Mouse (Mus musculus) cerebellum, adult 11-12 months (tissue): ENCODE data around the gene Abcc3.
A peak's percentile ranks its signal among the peaks of the same experiment; 100 is the strongest.

Source experiments
- DNase-seq: peaks from one replicate; pipeline ENCODE4 v3.0.0; 2022

Gene Abcc3

GRCm38 (mm10) chr11:94392672-94393109 is at the start of gene Abcc3:
Gene Abcc3, minus strand, starts transcription at chr11:94392997.
- DNase-seq, result no peak

- no peak for DNase-seq
Observed at GRCm38 (mm10) chr11:94441752-94442151, 49.0 kb upstream of the Abcc3 start.

DNA sequence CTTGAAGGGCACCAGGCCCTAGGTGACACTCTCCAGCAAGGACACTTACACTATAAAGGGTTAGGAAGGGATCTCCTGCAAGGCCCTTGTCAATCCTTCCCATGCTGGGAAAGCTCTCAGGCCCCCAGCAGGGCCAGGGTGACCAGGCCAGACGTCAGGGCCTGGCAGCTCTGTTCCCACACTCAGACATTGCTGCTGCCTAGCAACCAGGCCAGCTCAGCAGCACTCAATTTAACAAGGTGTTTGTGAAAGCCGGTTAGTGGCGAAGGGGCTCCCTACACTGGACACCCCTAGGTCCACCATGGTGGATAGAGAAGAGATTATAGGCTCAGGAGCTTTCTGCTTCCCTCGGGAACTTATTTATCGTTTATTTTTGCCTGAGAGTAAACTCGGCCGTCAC is 48.3 kb upstream of the Abcc3 start:
- no peak for DNase-seq

DNA sequence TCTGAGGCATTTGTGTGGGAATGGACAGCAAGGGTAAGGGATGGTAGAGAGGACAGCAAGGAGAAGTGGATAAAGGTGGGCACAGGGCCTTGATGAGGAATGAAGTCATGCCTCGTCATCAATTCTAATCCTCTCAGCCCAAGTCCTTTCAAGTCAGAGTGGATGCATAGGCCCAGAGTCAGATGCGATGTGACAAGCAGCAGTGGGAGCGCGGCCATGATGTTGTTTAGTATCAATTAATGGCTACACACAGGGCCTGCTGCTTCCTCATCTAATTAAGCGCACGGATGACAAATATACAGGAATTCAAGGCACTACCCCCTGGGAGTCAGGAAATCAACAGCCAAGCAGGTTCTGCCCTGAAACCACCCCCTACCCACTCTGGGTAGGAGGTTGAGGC is 47.6 kb upstream of the Abcc3 start:
- DNase-seq, result no peak

- no peak for DNase-seq
Observed at GRCm38 (mm10) chr11:94429011-94429651, 36.3 kb upstream of the Abcc3 start.

GRCm38 (mm10) chr11:94428091-94428835 is 35.5 kb upstream of the Abcc3 start:
- DNase-seq, result no peak

- DNase-seq, result no peak
Observed at GRCm38 (mm10) chr11:94425656-94426055, 32.9 kb upstream of the Abcc3 start.

- no peak for DNase-seq
Observed at GRCm38 (mm10) chr11:94425215-94425614, 32.4 kb upstream of the Abcc3 start.

DNA sequence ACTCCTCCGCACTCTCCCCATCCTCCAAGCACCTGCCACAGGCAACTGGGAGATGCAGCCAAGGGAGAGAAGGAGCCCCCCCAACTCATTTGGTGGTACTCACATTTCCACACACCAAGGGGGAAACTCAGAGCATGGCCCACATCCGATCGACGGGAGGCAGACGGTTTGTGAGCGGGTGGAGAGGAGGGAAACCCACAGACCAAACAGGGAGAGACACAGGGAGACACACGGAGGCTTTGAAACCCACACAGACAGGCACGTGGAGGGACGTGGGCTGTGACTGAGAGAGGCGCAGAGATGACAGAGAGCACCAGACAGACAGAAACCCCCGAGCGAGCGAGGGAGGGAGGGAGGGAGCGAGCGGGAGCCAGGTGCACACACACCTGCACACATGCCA is 31.6 kb upstream of the Abcc3 start:
- DNase-seq, result no peak

DNA sequence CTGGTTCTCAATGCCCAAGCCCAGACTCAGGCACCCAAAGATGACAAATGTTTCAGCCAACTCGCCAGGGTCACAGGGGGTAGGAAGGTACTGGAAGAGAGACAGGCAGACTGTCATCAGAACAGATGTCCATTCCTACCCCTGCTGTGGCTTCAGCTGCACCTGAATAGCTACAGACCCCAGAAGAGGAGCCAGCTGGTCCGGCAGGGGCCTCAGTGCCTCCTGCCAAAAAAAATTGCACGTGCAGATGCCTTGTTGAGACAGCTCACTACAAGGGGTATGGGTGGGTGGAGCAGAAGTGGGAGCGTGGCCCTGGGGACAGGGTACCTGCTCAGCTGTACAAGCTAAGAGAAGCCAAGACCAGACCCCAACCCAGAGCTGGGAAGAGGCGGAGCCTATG is 31.1 kb upstream of the Abcc3 start:
- peak; percentile 74 for DNase-seq

DNA sequence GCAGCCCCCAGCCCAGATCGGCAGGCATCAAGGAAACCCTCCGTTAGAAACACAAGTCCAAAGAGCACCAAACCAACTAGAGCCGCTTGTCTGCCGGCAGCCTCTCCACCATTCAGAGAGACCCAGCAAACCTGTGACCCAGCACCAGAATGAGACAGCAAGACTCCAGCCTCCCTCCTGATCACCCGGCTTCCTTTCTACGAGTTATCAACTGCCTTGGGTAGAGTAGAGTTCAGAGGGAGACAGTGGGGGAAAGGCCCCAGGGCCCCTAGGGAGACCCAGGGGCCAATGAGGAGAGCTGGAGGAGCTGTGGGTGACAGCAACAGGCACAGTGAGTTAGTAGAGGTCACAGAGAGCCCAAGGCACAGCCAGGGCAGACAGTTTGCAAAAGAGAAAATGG is 28.2 kb upstream of the Abcc3 start:
- DNase-seq, result peak; percentile 13

- DNase-seq, result peak; percentile 24
Observed at GRCm38 (mm10) chr11:94420325-94420724, 27.5 kb upstream of the Abcc3 start.

GRCm38 (mm10) chr11:94419004-94419727 is 26.4 kb upstream of the Abcc3 start:
- peak; percentile 65 for DNase-seq

- DNase-seq, result no peak
Observed at GRCm38 (mm10) chr11:94414042-94414441, 21.2 kb upstream of the Abcc3 start.

DNA sequence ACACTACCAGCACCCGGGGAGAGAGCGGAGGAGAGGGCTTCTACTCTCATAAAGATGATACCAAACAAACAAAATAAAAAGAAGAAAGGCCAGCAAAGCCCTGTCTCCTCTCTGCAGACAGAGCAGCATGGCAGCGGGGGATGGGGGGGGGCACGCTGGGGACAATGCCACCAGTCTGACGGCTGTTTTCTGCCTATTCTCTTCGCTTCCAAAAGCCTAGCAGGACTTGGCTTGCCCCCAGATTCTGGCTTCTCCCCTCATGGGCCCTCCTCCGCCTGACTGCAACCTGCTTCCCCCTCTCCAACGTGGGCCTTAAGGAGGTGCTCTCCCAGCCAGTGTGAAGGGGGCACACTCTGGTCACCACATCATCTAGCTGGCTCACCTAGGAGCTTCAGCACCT is 20.7 kb upstream of the Abcc3 start:
- peak; percentile 79 for DNase-seq

DNA sequence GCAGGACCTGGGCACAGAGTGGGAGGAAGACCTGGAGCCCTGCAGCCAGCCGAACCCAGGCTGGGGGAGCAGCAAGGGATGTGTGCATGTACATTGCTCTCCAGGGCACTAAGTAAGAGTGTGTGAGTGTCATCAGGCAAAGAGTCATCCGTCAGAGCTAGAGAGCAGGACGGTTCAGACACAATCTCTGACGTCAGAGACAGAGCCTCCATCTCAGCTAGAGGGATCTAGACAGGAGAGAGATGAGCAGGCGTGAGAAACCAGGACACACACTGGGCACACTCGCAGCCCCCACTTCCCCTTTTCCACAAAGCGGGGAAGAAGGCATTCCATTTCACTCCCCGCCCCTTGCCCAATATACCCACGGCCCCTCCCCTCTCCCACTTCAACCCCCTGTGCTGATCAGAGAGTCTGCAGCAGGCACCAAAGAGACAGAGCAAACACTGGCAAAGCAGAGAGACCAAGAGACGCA is 20.2 kb upstream of the Abcc3 start:
- no peak for DNase-seq

DNA sequence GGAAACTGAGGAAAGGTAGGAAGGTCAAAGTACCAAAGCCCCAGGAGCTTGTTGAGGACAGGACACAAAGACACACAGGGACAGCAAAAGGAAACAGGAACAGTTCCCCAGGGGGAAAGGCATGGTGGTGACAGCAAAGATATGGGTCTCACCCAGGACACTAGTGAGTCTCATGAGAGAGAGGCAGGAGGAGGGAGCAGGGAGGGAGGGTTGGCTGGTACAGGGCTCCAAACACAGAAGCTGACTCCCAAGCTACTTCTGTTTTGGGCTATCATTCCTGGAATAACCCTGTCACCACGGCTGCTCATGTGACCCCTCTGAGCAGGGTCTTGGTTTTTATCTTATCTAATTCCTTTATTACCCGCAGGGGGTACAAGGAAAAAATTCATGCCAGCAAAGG is 19.8 kb upstream of the Abcc3 start:
- DNase-seq, result no peak

DNA sequence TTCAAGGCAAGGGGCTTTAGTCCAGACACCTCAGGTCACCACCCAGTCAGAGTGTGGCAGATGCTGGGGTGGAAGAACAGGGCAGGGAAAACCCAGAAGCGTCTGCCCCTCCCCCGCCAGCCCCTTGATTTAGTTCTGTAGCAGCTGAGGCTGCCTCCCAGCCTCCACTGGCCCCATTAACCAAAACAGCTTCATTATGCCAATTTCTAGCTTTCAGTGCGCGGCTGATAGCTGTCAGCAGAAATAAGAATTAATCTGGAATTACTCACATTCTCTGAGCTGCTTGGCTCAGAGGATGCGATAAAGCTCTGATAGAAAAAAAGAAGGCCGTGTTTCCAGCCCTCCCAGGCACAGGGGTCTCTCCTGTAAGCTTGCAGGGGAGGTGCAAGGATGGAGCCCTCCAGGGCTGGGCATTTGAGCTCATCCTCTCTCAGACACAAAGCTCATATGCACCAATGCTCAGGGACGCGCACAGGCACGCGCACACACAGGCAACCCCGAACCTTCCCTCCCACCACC is 15.1 kb upstream of the Abcc3 start:
- DNase-seq, result no peak

GRCm38 (mm10) chr11:94405348-94405747 is 12.6 kb upstream of the Abcc3 start:
- DNase-seq, result no peak

DNA sequence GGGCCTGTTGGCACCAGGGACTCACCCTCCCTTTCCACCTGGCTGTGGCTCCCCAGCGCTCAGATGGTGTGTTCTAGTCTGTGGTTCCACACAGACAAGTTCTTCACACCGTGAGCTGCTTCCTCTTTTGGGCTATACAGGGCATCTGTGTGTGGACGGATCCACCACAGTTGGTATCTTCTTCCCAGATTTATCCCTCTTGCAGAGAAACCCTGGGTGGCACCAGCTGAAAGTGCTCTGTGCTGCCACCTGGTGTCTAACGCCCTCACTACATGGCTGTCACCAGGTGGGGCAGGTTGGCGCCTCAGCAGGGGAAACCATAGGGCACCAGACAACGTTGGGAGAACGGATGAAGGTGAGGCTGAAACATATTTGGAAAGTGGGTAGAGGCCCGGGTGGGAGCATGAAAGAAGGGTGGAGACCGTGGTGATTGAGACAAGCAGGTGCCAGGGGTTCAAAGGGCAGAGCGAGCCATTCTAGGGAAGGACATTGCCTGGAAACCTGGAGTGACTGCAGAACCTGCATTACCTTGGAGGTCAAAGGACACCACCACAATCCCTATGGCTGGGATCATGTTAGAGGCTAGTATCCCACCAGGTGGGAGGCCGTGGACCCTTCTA is 12.0 kb upstream of the Abcc3 start:
- peak; percentile 83 for DNase-seq

DNA sequence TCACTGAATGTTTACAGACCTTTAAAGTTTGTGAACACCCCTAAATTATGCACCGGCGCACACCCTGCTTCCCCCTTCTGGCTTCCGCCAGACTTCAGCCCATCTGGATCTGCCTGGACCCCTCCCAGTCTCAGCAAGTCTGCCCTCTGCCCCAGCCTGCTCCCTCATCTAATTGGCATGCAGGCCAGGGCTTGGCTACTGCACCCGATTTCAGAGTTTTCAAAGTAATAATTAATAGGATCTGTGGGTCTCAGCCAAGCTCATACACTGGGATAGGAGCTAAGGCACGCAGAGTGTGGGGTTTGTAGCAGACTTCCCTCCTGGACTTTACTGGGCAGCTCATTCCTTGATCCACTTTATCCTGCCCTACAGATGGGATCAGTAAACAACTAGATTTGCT is 11.4 kb upstream of the Abcc3 start:
- DNase-seq, result no peak

GRCm38 (mm10) chr11:94403757-94404156 is 11.0 kb upstream of the Abcc3 start:
- DNase-seq, result no peak

GRCm38 (mm10) chr11:94402731-94403130 is 9.9 kb upstream of the Abcc3 start:
- no peak for DNase-seq
